Mouse (Mus musculus): ENCODE measurements at regions not wholly inside any gene's neighbourhood (a gene's known extent, or its start where the extent isn't known, plus 50 kb on each side); places are given as distances from the start of the nearest gene placed in this dataset.

- no peak overlapping the region for H3K4me2 ChIP-seq
- H3K27ac ChIP-seq = no peak overlapping the region
- H3K27me3 ChIP-seq (replicated peaks) = no peaks in the 10 kb centered on the region
- H3K9ac ChIP-seq = no peak overlapping the region
- H3K4me1 ChIP-seq = no peaks in the 10 kb centered on the region
- H3K4me3 ChIP-seq = no peak overlapping the region
- no peaks in the 10 kb centered on the region for H3K36me3 ChIP-seq (replicated peaks)
- WGBS = 87% methylated on average over 3 of the region's 3 CpGs
- no peak for ATAC-seq (replicated peaks)
- no peaks in the 10 kb centered on the region for H3K9me3 ChIP-seq
Observed at GRCm38 (mm10) chr9:50395543-50395942, 50.8 kb upstream of the Rpl10-ps3 start.

DNA sequence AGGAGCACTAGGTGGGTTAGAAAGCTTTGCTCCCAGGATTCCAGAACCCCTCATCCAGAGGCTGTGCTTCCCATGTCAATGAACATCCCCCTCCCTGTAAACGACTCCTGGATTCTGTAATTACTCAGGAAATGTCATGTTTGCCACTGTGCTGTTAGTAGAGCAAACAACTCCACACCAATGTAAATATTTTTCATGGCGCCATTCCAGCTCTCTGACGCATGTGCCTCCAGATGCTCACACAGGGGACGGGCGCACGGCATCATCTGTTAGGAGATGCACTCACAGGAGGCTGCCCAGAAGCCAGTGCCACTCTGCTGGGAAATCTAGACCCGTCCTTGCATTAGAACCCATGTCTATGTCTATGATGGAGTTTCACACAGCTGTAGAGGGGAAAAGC, 51.3 kb upstream of the Rpl10-ps3 start:
- WGBS = 75% methylated on average over 7 of the region's 7 CpGs
- ATAC-seq (replicated peaks) = no peak
- no peak overlapping the region for H3K27ac ChIP-seq
- H3K4me3 ChIP-seq = no peak overlapping the region
- no peaks in the 10 kb centered on the region for H3K36me3 ChIP-seq (replicated peaks)
- H3K27me3 ChIP-seq (replicated peaks) = no peaks in the 10 kb centered on the region
- no peaks in the 10 kb centered on the region for H3K9me3 ChIP-seq
- no peak overlapping the region for H3K4me2 ChIP-seq
- H3K9ac ChIP-seq = no peak overlapping the region
- H3K4me1 ChIP-seq = no peaks in the 10 kb centered on the region

GRCm38 (mm10) chr9:50408396-50408795, 63.6 kb upstream of the Rpl10-ps3 start:
- H3K9me3 ChIP-seq = no peaks in the 10 kb centered on the region
- no peaks in the 10 kb centered on the region for H3K36me3 ChIP-seq (replicated peaks)
- no peak overlapping the region for H3K4me2 ChIP-seq
- WGBS = 81% methylated on average over 4 of the region's 4 CpGs
- no peak for ATAC-seq (replicated peaks)
- H3K27me3 ChIP-seq (replicated peaks) = no peaks in the 10 kb centered on the region
- no peak overlapping the region for H3K9ac ChIP-seq
- H3K4me3 ChIP-seq = no peak overlapping the region
- H3K27ac ChIP-seq = no peak overlapping the region
- H3K4me1 ChIP-seq = no peaks in the 10 kb centered on the region

GRCm38 (mm10) chr9:50408845-50409244, 64.1 kb upstream of the Rpl10-ps3 start:
- Histone ChIP-seq H3K4me1 (no peaks in the 10 kb centered on the region), H3K9me3 (no peaks in the 10 kb centered on the region), H3K9ac (no peak overlapping the region), H3K36me3 (replicated peaks) (no peaks in the 10 kb centered on the region), H3K27me3 (replicated peaks) (no peaks in the 10 kb centered on the region), H3K4me2 (no peak overlapping the region), H3K4me3 (no peak overlapping the region), H3K27ac (no peak overlapping the region)
- no peak for ATAC-seq (replicated peaks)
- WGBS = 61% methylated on average over 4 of the region's 4 CpGs

DNA sequence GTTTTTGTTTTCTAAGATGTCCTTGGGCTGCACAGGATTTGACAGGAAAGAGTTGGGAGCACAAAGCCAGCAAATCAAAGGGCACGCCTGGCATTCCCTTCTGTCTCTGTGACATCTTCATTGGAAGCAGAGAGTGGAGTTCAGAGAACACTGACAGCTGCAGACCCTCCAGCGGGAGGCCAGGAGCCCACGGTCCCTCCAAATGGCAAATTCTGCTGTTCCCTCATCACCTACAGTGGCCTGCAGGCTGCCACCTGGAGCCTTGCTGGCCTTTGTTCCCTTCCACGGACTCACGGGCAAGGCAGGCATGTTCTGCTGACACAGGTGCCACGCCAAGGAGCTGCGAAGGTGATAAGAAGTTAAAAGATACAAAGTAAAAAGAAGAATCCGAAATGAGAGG, 68.2 kb upstream of the Rpl10-ps3 start:
- Histone ChIP-seq H3K9ac (no peak overlapping the region), H3K4me1 (no peaks in the 10 kb centered on the region; the same call in 1 of the 2 replicates), H3K4me3 (no peak overlapping the region), H3K9me3 (no peaks in the 10 kb centered on the region), H3K36me3 (replicated peaks) (no peaks in the 10 kb centered on the region), H3K27me3 (replicated peaks) (no peaks in the 10 kb centered on the region), H3K27ac (no peak overlapping the region), H3K4me2 (no peak overlapping the region)
- ATAC-seq (replicated peaks) = no peak
- 80% methylated on average over 8 of the region's 8 CpGs for WGBS

DNA sequence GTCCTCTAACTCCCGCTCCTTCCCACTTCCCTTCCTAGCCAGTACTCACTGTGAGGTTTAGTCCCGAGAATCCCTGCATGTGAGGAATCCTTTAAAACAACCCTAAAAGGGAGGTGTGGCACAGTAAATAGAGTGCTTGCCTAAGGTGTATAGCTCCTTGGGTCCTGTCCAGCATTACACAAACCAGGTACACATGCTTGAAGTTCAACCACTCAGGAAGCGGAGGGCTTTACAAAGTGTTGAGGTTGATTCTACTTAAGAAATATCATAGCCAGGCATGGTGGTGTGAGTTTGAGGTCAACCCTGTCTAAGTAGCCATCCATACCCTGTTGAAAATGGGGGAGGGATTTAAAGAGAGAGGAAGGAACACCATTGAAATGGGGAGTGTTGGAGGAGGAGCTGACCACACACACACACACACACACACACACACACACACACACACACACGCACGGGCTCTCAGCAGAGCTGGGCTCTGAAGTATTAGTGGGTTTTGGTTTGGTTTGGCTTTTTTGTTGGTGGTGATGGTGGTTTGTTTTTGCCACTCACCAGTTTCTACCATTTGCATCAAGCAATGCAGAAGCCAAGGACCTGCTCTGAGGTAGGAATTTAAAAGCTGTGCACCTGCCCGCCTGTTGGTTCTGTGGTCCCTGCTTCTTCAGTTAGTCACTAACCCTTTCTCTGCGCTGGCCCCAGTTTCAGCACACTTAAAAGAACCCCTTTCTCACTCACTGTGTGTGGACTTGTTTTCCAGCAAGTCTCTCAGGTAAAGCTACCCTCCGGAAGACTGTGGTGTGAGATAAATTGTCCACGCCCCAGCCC, 69.0 kb upstream of the Rpl10-ps3 start:
- no peaks in the 10 kb centered on the region; the same call in 1 of the 2 replicates for H3K4me1 ChIP-seq
- H3K36me3 ChIP-seq (replicated peaks) = no peaks in the 10 kb centered on the region
- WGBS = 91% methylated on average over 9 of the region's 9 CpGs
- ATAC-seq (replicated peaks) = no peak
- H3K4me2 ChIP-seq = no peak overlapping the region
- no peak overlapping the region for H3K27ac ChIP-seq
- H3K9ac ChIP-seq = no peak overlapping the region
- H3K4me3 ChIP-seq = no peak overlapping the region
- no peaks in the 10 kb centered on the region for H3K27me3 ChIP-seq (replicated peaks)
- H3K9me3 ChIP-seq = no peaks in the 10 kb centered on the region

DNA sequence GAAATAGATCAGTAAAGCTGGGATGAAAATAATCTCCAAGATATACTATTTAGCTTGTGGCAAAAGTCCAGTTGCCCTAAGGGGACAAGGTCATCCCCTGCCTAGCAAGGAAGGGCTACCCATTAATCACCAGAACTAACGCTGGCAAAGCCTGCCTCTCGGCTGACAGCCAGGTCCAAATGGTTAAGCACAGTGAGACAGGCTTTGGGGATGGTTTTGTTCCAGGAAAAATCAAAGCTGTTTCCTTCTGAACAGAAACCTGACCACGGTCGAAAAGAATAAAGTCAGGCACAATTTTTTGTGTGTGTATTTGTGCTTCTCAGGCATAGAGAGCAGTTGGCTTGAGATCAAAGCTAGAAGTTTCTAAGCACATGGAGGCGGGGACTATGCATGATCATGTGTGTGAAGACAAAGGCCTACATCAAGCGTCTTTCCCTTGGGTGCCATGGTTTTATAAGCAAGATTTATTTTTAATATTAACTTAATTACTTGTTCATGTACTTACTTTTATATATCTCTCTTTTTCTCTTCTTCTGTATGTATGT, 70.1 kb upstream of the Rpl10-ps3 start:
- no peak overlapping the region; the same call in 1 of the 2 replicates for H3K27ac ChIP-seq
- WGBS = 50% methylated on average over 6 of the region's 6 CpGs
- no peaks in the 10 kb centered on the region; the same call in 1 of the 2 replicates for H3K4me1 ChIP-seq
- H3K36me3 ChIP-seq (replicated peaks) = no peaks in the 10 kb centered on the region
- no peak overlapping the region for H3K9ac ChIP-seq
- H3K27me3 ChIP-seq (replicated peaks) = no peaks in the 10 kb centered on the region
- no peak overlapping the region for H3K4me3 ChIP-seq
- ATAC-seq (replicated peaks) = no peak
- no peaks in the 10 kb centered on the region for H3K9me3 ChIP-seq
- H3K4me2 ChIP-seq = no peak overlapping the region

DNA sequence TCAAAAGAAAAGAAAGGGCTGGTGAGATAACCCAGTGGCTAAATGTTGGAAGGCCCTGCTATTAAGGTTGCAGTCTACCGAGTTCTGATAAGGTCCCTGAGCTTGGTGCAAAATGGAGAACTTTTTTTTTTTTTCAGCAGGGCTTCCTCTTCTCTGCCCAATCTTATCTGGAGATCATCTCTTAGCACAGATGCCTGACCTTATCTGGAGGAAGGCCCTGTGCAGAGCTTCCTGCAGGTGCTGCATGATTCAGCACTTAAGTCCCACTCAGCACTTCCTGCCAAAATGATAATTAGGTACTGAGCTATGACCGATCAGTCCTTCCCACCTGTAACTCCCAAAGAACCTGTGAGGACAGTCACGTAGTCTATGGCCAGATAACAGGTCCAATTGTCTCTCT, 71.9 kb upstream of the Rpl10-ps3 start:
- no peak overlapping the region for H3K9ac ChIP-seq
- H3K27ac ChIP-seq = no peak overlapping the region
- H3K4me1 ChIP-seq = no peaks in the 10 kb centered on the region; the same call in 1 of the 2 replicates
- H3K4me2 ChIP-seq = no peak overlapping the region
- H3K36me3 ChIP-seq (replicated peaks) = no peaks in the 10 kb centered on the region
- H3K9me3 ChIP-seq = no peaks in the 10 kb centered on the region
- WGBS = 86% methylated on average over 3 of the region's 3 CpGs
- H3K27me3 ChIP-seq (replicated peaks) = no peaks in the 10 kb centered on the region
- no peak for ATAC-seq (replicated peaks)
- no peak overlapping the region for H3K4me3 ChIP-seq

- Histone ChIP-seq H3K27ac (no peak overlapping the region), H3K36me3 (replicated peaks) (no peaks in the 10 kb centered on the region), H3K4me3 (no peak overlapping the region), H3K4me2 (no peak overlapping the region), H3K9me3 (no peaks in the 10 kb centered on the region), H3K9ac (no peak overlapping the region), H3K27me3 (replicated peaks) (no peaks in the 10 kb centered on the region), H3K4me1 (no peaks in the 10 kb centered on the region)
- 93% methylated on average over 2 of the region's 2 CpGs for WGBS
- no peak for ATAC-seq (replicated peaks)
Observed at GRCm38 (mm10) chr9:50421061-50421460, 73.3 kb upstream of the Plet1 start.

- no peaks in the 10 kb centered on the region for H3K9me3 ChIP-seq
- H3K27me3 ChIP-seq (replicated peaks) = no peaks in the 10 kb centered on the region
- no peak overlapping the region for H3K27ac ChIP-seq
- WGBS = 75% methylated on average over 23 of the region's 23 CpGs
- H3K4me2 ChIP-seq = no peak overlapping the region
- no peaks in the 10 kb centered on the region for H3K36me3 ChIP-seq (replicated peaks)
- no peak overlapping the region for H3K9ac ChIP-seq
- no peak for ATAC-seq (replicated peaks)
- H3K4me1 ChIP-seq = no peaks in the 10 kb centered on the region
- no peak overlapping the region for H3K4me3 ChIP-seq
Observed at GRCm38 (mm10) chr9:50421572-50422285, 72.6 kb upstream of the Plet1 start.

DNA sequence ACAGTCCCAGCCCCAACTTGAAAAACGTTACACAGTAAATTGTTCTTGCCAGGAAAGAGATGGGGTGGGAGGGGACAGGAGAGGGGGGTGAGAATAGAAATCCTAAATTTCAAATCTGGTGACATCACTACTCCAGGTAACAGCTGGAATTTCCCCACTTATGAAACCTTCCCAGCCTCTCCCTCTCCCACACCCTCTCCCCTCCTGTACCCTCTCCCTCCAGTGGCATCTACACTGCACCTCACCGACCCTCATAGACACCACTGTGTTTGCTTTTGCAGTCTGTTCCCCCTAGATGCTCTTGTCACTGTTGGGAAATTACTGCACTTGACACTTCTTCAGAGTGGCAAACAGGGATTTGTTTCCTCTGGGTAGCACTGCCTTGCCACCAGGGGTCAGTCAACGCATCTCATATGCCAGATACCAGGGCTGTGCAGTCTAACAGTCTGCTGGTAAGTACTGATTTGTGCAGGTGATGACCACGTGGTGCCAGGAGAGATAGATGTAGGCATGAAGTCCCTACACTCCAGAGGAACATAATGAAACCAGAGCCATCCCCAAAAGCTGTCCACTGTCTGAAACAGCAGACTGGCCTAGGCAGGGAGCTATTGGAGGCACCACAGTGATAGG, 68.3 kb upstream of the Plet1 start:
- no peaks in the 10 kb centered on the region for H3K27me3 ChIP-seq (replicated peaks)

GRCm38 (mm10) chr9:50430147-50430546, 64.2 kb upstream of the Plet1 start:
- no peak overlapping the region for H3K9ac ChIP-seq
- H3K36me3 ChIP-seq (replicated peaks) = no peaks in the 10 kb centered on the region

More for the DNA sequence above, 68.3 kb upstream of the Plet1 start:
- no peak overlapping the region for H3K27ac ChIP-seq
- ATAC-seq (replicated peaks) = no peak
- no peak overlapping the region for H3K4me3 ChIP-seq
- no peaks in the 10 kb centered on the region for H3K4me1 ChIP-seq
- 53% methylated on average over 4 of the region's 4 CpGs for WGBS
- no peaks in the 10 kb centered on the region for H3K9me3 ChIP-seq
- no peak overlapping the region for H3K4me2 ChIP-seq
- no peak overlapping the region for H3K9ac ChIP-seq
- H3K36me3 ChIP-seq (replicated peaks) = no peaks in the 10 kb centered on the region

More at GRCm38 (mm10) chr9:50430147-50430546, 64.2 kb upstream of the Plet1 start:
- Histone ChIP-seq H3K27ac (no peak overlapping the region), H3K27me3 (replicated peaks) (no peaks in the 10 kb centered on the region), H3K4me2 (no peak overlapping the region), H3K4me3 (no peak overlapping the region), H3K4me1 (no peaks in the 10 kb centered on the region), H3K9me3 (no peaks in the 10 kb centered on the region)
- WGBS = 87% methylated on average over 7 of the region's 7 CpGs
- no peak for ATAC-seq (replicated peaks)

All from midbrain, embryonic 15.5 days (tissue).